Mouse (Mus musculus): ENCODE measurements around the gene Pip5k1c. TPM values are rescaled to one million over a fixed set of nuclear protein-coding genes. Genes with fewer than 3 reads are reported as not detected.

Gene Pip5k1c
- polyA plus RNA-seq, 1 experiment from 2014 or later = 76.4 TPM

DNA sequence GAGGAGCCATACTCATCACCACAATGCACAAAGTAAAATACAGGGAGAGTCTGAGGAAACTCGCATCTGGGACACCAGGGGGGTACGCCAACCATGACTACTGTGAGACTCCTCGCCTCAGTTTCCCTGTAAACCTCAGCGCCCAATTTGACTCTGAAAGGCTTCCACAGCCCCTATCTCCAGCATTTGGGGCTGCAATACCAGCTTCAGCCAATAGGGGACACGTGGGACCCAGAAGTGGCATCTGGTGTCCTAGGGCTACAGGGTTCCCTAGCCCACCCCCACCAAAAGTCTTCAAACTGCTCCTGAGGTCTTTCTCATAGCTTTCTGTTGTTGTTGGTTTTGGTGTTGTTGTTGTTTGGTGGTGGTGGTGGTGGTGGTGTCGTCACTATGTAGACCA lies 4.2 kb upstream of the Pip5k1c start:
- Histone ChIP-seq H3K27me3 (replicated peaks; ENCODE audit: control insufficient read depth, insufficient read depth, low read length) (peaks cover 4% of the 10 kb centered on the region; the same call in 1 of the 2 replicates), H3K4me2 (ENCODE audit: low read length) (no peak overlapping the region), H3K4me1 (ENCODE audit: control insufficient read depth, insufficient read depth, low read length) (peaks cover 3% of the 10 kb centered on the region; the same call in 1 of the 2 replicates), H3K9ac (ENCODE audit: low read length) (no peak overlapping the region), H3K36me3 (ENCODE audit: control insufficient read depth, insufficient read depth, low read length) (no peaks in the 10 kb centered on the region), H3K27ac (ENCODE audit: low read depth, low read length) (no peak overlapping the region), H3K9me3 (replicated peaks; ENCODE audit: control insufficient read depth, low read length) (no peaks in the 10 kb centered on the region), H3K4me3 (ENCODE audit: low read depth, low read length) (no peak overlapping the region)
- no peak for DNase-seq (ENCODE audit: low spot score)
- ATAC-seq = no peak
- 34% methylated on average over 6 of the region's 6 CpGs for WGBS

DNA sequence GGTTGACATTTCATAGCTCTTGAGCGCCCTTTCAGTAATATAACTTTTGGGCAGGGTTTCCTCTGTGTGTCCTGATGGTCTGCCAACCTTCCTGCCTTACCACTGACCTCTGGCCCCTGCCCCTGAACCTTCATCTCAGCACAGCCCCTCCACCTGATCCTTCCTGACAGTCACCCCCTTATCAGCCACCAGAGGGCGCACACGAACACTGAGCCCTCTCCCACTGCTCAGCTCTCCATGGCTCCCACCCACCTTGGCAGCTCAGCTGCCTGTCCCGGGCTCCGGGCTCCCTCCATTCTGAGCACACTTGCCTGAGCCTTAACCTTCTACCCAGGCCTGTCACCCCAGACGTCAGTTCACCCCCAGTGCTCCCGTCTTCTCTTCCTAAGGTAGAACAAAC lies 3.5 kb upstream of the Pip5k1c start:
- Histone ChIP-seq H3K4me3 (ENCODE audit: low read depth, low read length) (no peak overlapping the region), H3K4me1 (ENCODE audit: control insufficient read depth, insufficient read depth, low read length) (peaks cover 9% of the 10 kb centered on the region), H3K27ac (ENCODE audit: low read depth, low read length) (no peak overlapping the region), H3K9ac (ENCODE audit: low read length) (no peak overlapping the region), H3K9me3 (replicated peaks; ENCODE audit: control insufficient read depth, low read length) (no peaks in the 10 kb centered on the region), H3K4me2 (ENCODE audit: low read length) (no peak overlapping the region), H3K36me3 (ENCODE audit: control insufficient read depth, insufficient read depth, low read length) (no peaks in the 10 kb centered on the region), H3K27me3 (replicated peaks; ENCODE audit: control insufficient read depth, insufficient read depth, low read length) (peaks cover 3% of the 10 kb centered on the region; the same call in 1 of the 2 replicates)
- ATAC-seq (no peak), DNase-seq (ENCODE audit: low spot score) (peak; percentile 81)
- WGBS = 2% methylated on average over 7 of the region's 7 CpGs

DNA sequence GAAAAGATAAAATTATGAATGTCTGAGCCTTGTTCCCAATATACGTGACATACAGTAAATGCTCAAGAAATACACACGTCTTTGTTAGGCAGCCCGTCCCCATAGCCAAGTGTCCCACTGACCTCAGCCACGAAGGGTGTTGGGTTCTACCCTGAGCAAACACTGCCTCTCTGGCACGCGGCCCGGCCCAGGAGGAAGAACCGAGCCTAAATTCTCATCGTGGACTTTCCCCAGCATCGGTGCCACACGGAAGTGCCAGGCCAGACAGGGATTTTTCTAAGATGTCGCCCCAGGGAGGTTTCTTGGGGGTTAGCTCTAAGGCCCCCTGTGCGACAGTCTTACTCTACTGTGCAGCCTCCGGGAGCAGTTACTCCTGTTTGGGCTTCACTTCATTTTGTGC lies 3.0 kb upstream of the Pip5k1c start:
- H3K27ac ChIP-seq (ENCODE audit: low read depth, low read length) = no peak overlapping the region
- H3K4me1 ChIP-seq (ENCODE audit: control insufficient read depth, insufficient read depth, low read length) = peaks cover 15% of the 10 kb centered on the region
- ATAC-seq = no peak

DNA sequence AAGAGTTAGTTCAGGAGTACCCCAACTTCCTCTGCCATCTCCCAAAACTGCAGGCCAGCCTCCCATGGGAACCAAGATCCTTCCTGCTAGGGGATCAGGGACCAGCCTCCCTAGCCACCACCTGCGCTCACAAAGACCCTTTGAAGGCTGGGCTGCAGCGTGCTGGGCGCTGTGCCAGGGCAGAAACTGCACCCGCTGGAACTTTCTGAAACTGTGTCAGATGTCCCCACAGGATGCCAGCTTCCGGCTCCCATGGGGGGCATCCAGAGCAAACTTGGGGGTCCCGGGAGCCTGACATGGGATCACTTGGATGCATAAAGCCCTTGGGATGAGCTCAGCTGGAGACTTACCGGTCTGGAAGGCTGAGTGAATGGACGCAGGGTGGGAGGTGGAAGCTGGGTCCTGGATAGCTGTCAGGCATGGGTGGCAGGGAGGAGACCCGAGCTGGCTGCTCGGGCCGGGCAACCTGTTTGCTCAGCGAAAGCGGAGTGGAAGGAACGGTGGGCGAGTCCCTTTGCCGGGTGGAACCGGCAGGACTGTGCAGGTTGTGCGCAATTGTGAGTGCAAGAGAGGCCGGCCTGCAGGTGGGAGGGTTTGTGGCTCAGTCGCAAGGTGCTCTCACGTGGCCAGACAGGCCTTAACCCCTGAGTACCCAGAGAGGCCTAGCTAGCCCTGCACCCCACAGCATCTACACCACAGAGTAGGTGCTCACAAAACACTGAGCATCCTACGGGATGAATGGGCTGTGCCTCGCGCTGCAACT lies 1.9 kb upstream of the Pip5k1c start:
- H3K4me2 ChIP-seq (ENCODE audit: low read length) = no peak overlapping the region

More for the DNA sequence above, 3.0 kb upstream of the Pip5k1c start:
- Histone ChIP-seq H3K9ac (ENCODE audit: low read length) (no peak overlapping the region), H3K36me3 (ENCODE audit: control insufficient read depth, insufficient read depth, low read length) (no peaks in the 10 kb centered on the region), H3K27me3 (replicated peaks; ENCODE audit: control insufficient read depth, insufficient read depth, low read length) (peaks cover 2% of the 10 kb centered on the region; the same call in 1 of the 2 replicates), H3K4me3 (ENCODE audit: low read depth, low read length) (no peak overlapping the region), H3K9me3 (replicated peaks; ENCODE audit: control insufficient read depth, low read length) (no peaks in the 10 kb centered on the region), H3K4me2 (ENCODE audit: low read length) (no peak overlapping the region)
- no peak for DNase-seq (ENCODE audit: low spot score)
- 65% methylated on average over 14 of the region's 14 CpGs for WGBS

DNA sequence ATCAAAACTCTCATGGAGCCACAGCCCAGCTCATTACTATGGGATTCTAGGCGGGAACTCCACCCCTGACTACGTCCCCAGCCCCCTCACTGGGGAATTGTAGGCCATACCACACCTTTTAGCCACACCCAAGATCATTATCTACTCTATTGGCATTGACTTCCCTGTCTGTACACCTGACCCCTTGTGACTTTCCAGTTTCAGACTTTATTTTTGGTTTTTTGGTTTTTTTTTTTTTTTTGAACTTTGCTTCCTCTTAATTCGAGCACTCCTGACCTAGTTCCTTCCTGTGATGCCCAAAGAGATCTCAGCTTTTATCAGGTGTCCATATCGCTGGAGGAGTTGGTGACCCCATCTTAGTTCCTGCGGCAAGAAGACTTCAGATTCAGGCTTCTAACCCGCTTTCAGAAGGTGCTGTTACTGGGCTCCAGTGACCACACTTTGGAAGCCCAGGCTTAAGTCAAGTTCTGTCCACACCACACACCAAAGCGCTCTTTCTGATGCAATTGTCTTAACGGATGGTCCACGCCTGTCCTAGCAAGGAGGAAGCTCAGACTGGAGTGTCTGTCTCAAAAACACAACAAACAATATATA lies 1.2 kb upstream of the Pip5k1c start, which contains the start of gene Tjp3:
Gene Tjp3 (minus strand): TSS at position 71 of the 594 bp plus-strand sequence.
- 75% methylated on average over 9 of the region's 9 CpGs for WGBS
- peaks cover 16% of the 10 kb centered on the region for H3K4me1 ChIP-seq (ENCODE audit: control insufficient read depth, insufficient read depth, low read length)
- H3K27me3 ChIP-seq (replicated peaks; ENCODE audit: control insufficient read depth, insufficient read depth, low read length) = no peaks in the 10 kb centered on the region
- DNase-seq (ENCODE audit: low spot score) (no peak), ATAC-seq (no peak)
- H3K27ac ChIP-seq (ENCODE audit: low read depth, low read length) = 0 out of 2 replicates have a peak within 1 kb of the TSS, but pooled peaks have one; percentile 5
- peaks cover 4% of the 10 kb centered on the region; the same call in 1 of the 2 replicates for H3K36me3 ChIP-seq (ENCODE audit: control insufficient read depth, insufficient read depth, low read length)
- H3K4me2 ChIP-seq (ENCODE audit: low read length) = no peak within 1 kb of the TSS
- H3K4me3 ChIP-seq (ENCODE audit: low read depth, low read length) = no peak within 1 kb of the TSS
- peak within 1 kb of the TSS; percentile 25; the same call in 1 of the 2 replicates for H3K9ac ChIP-seq (ENCODE audit: low read length)
- H3K9me3 ChIP-seq (replicated peaks; ENCODE audit: control insufficient read depth, low read length) = no peaks in the 10 kb centered on the region

More for the DNA sequence above, 1.9 kb upstream of the Pip5k1c start:
- 0 out of 2 replicates have a peak overlapping the region, but pooled peaks have one; percentile 5 for H3K27ac ChIP-seq (ENCODE audit: low read depth, low read length)
- no peaks in the 10 kb centered on the region for H3K27me3 ChIP-seq (replicated peaks; ENCODE audit: control insufficient read depth, insufficient read depth, low read length)
- ATAC-seq (no peak), DNase-seq (ENCODE audit: low spot score) (peak; percentile 34)
- peak overlapping the region; percentile 25; the same call in 1 of the 2 replicates for H3K9ac ChIP-seq (ENCODE audit: low read length)
- no peaks in the 10 kb centered on the region for H3K9me3 ChIP-seq (replicated peaks; ENCODE audit: control insufficient read depth, low read length)
- 11% methylated on average over 24 of the region's 24 CpGs for WGBS
- H3K36me3 ChIP-seq (ENCODE audit: control insufficient read depth, insufficient read depth, low read length) = peaks cover 4% of the 10 kb centered on the region; the same call in 1 of the 2 replicates
- H3K4me1 ChIP-seq (ENCODE audit: control insufficient read depth, insufficient read depth, low read length) = peaks cover 16% of the 10 kb centered on the region
- no peak overlapping the region for H3K4me3 ChIP-seq (ENCODE audit: low read depth, low read length)

DNA sequence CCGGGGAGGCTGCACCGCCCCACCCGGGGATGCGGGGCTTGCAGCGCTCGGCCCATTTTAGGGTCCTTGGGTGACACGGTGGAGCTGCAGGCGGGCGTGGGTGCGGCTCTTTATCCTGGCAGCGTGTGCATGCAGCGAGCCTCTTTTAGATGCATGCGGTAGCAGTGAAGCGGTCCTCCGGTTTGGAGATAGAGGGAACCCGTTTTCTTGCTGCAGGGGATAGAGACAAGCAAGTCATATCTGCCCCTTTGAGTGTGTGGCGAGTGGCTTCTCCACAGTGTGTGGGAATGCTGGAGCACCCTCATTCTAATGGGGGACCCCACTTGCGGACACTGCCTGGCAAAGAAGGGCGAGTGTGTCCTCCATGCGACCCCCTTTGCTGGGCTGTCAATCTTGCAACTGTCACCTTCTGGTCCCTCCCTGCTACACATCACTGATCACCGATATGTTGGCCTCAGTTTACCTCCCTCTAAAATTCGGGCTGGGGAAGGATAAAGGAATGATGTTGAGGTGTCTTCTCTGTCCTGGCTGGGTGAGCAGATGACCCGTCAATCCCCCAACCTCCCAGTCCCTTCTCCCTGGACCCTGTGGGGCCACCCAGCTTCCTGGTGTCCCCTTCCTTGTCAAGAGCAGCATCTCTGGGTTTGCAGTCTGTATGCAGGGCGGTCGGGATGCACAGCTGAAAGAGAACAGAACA lies 719 bp downstream of the Pip5k1c start:
- ATAC-seq = no peak; the same call in 1 of the 2 replicates
- Histone ChIP-seq H3K4me3 (ENCODE audit: low read depth, low read length) (peak overlapping the region; percentile 56), H3K27me3 (replicated peaks; ENCODE audit: control insufficient read depth, insufficient read depth, low read length) (no peaks in the 10 kb centered on the region), H3K36me3 (ENCODE audit: control insufficient read depth, insufficient read depth, low read length) (peaks cover 4% of the 10 kb centered on the region; the same call in 1 of the 2 replicates), H3K27ac (ENCODE audit: low read depth, low read length) (peak overlapping the region; percentile 88), H3K4me1 (ENCODE audit: control insufficient read depth, insufficient read depth, low read length) (peaks cover 16% of the 10 kb centered on the region), H3K9ac (ENCODE audit: low read length) (peak overlapping the region; percentile 85), H3K9me3 (replicated peaks; ENCODE audit: control insufficient read depth, low read length) (no peaks in the 10 kb centered on the region), H3K4me2 (ENCODE audit: low read length) (peak overlapping the region; percentile 99)
- 3% methylated on average over 25 of the region's 25 CpGs for WGBS
- no peak for DNase-seq (ENCODE audit: low spot score)

DNA sequence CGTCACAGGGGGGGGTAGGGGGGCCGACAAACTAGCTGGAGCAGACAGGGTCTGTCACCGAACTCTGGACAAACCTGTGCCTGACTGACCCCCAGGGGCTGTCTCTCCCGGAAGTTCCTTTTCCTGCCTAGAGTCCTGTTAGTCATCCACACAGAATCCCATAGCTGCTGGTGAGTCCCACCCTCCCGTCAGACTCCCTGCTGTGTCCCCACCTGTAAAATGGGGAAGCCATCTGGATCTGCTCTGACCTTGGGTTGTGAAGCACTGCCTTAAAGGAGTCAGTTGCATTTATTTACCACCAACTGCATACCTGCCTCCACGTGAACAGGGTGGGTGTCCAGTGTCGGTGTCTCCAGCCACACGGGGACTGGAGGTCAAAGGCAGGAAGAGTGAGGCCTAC lies 1.7 kb downstream of the Pip5k1c start:
- DNase-seq (ENCODE audit: low spot score) (no peak), ATAC-seq (no peak)
- peak overlapping the region; percentile 99 for H3K4me2 ChIP-seq (ENCODE audit: low read length)
- peaks cover 16% of the 10 kb centered on the region for H3K4me1 ChIP-seq (ENCODE audit: control insufficient read depth, insufficient read depth, low read length)
- 61% methylated on average over 8 of the region's 8 CpGs for WGBS
- no peak overlapping the region for H3K27ac ChIP-seq (ENCODE audit: low read depth, low read length)
- peaks cover 4% of the 10 kb centered on the region; the same call in 1 of the 2 replicates for H3K36me3 ChIP-seq (ENCODE audit: control insufficient read depth, insufficient read depth, low read length)
- no peaks in the 10 kb centered on the region for H3K9me3 ChIP-seq (replicated peaks; ENCODE audit: control insufficient read depth, low read length)
- no peaks in the 10 kb centered on the region for H3K27me3 ChIP-seq (replicated peaks; ENCODE audit: control insufficient read depth, insufficient read depth, low read length)
- peak overlapping the region; percentile 56 for H3K4me3 ChIP-seq (ENCODE audit: low read depth, low read length)
- H3K9ac ChIP-seq (ENCODE audit: low read length) = peak overlapping the region; percentile 85

DNA sequence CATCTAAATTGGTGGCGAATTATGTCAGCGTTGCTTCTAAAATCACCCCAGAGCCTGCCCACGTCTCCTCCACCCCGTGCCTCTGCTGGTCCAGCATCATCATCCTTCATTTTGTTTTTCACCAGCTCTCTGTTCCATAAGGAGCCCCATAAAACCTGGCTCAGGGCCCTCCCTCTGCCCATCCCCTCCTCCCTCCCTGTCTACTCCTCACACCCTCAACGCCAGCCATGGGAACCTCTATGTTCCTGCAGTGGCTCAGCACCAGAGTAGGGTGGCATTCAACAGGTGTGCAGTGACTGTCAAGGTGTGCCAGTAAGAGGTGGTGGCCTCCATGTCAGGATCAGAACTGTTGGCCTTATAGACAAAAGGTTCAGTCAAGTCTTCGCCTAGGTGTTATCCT lies 2.4 kb downstream of the Pip5k1c start:
- peaks cover 4% of the 10 kb centered on the region; the same call in 1 of the 2 replicates for H3K36me3 ChIP-seq (ENCODE audit: control insufficient read depth, insufficient read depth, low read length)
- H3K27ac ChIP-seq (ENCODE audit: low read depth, low read length) = no peak overlapping the region
- H3K4me2 ChIP-seq (ENCODE audit: low read length) = no peak overlapping the region
- peaks cover 16% of the 10 kb centered on the region for H3K4me1 ChIP-seq (ENCODE audit: control insufficient read depth, insufficient read depth, low read length)
- WGBS = 92% methylated on average over 6 of the region's 6 CpGs
- ATAC-seq (no peak), DNase-seq (ENCODE audit: low spot score) (no peak)
- H3K4me3 ChIP-seq (ENCODE audit: low read depth, low read length) = no peak overlapping the region
- no peaks in the 10 kb centered on the region for H3K27me3 ChIP-seq (replicated peaks; ENCODE audit: control insufficient read depth, insufficient read depth, low read length)
- no peaks in the 10 kb centered on the region for H3K9me3 ChIP-seq (replicated peaks; ENCODE audit: control insufficient read depth, low read length)
- no peak overlapping the region for H3K9ac ChIP-seq (ENCODE audit: low read length)

All from forebrain, embryonic 14.5 days (tissue).